Mouse (Mus musculus) lung, embryonic 16.5 days (tissue): ENCODE measurements around the gene Isg20l2. TPM values are rescaled to one million over a fixed set of nuclear protein-coding genes. Genes with fewer than 3 reads are reported as not detected.
"Not testable (repeated sequence)": the region's sequence is repeated elsewhere in the genome, so short reads cannot be mapped to it uniquely, and the experiment has no call there.

Experiments used
- ATAC-seq: fragments of 200-750 bp; cut with Nextera tagmentation; 2 replicates; pipeline ENCODE4 v1.8.0; 2017; ENCODE audit warnings: low read depth, mild to moderate bottlenecking, moderate library complexity
- H3K27ac ChIP-seq: fragments of 300-500 bp; sonication (generic); 2 replicates; pipeline ENCODE4 v1.5.1; 2014; ENCODE audit warnings: mild to moderate bottlenecking, control low read depth, low read length
- H3K27me3 ChIP-seq: fragments of 300-500 bp; sonication (generic); 2 replicates; pipeline ENCODE4 v1.6.1; 2014; ENCODE audit warnings: low read depth, low read length, mixed read lengths; ENCODE audit not compliant: control insufficient read depth, insufficient read depth
- H3K36me3 ChIP-seq: fragments of 300-500 bp; sonication (generic); 2 replicates; pipeline ENCODE4 v1.6.1; 2014; ENCODE audit warnings: low read length; ENCODE audit not compliant: control insufficient read depth, insufficient read depth
- H3K4me1 ChIP-seq: fragments of 300-500 bp; sonication (generic); replicated peaks from 2 replicates; pipeline ENCODE4 v1.6.1; 2014; ENCODE audit warnings: low read length, mixed read lengths; ENCODE audit not compliant: control insufficient read depth, insufficient read depth
- H3K4me2 ChIP-seq: fragments of 300-500 bp; sonication (generic); 2 replicates; pipeline ENCODE4 v1.6.1; 2014; ENCODE audit warnings: low read depth, low read length, control low read depth
- H3K4me3 ChIP-seq: fragments of 300-500 bp; sonication (generic); 2 replicates; pipeline ENCODE4 v1.5.1; 2014; ENCODE audit warnings: mild to moderate bottlenecking, low read length, control low read depth
- H3K9ac ChIP-seq: fragments of 300-500 bp; sonication (generic); 2 replicates; pipeline ENCODE4 v1.6.1; 2014; ENCODE audit warnings: low read length, control low read depth
- H3K9me3 ChIP-seq: fragments of 300-500 bp; sonication (generic); 2 replicates; pipeline ENCODE4 v1.6.1; 2016; ENCODE audit warnings: low read length; ENCODE audit not compliant: control insufficient read depth
- WGBS: fragments of 180-500 bp; shearing (Covaris S2); extraction: QIAGEN DNeasy Blood & Tissue Kit; methylation state at CpG from one replicate; pipeline ENCODE4 v1.1.7; 2014; 5-methylcytosine and 5-hydroxymethylcytosine counted together
- polyA plus RNA-seq: library from polyadenylated mRNA; unstranded; fragments of >200 nt; fragmentation: Nextera tagmentation; extraction: Ambion mirVana; gene quantifications from 2 replicates; pipeline ENCODE4 v1.2.1, GENCODE M21; 2015

The Isg20l2 gene
- polyA plus RNA-seq, 1 experiment from 2014 or later, result 54.8 TPM

GRCm38 (mm10) chr3:87893367-87893905 lies 36.7 kb upstream of the Isg20l2 start:
- WGBS, result 69% methylated on average over 3 of the region's 3 CpGs
- ATAC-seq, result no peak

GRCm38 (mm10) chr3:87899266-87899665 lies 30.8 kb upstream of the Isg20l2 start:
- H3K36me3 ChIP-seq, result no peaks in the 10 kb centered on the region

More at GRCm38 (mm10) chr3:87893367-87893905, 36.7 kb upstream of the Isg20l2 start:
- Histone ChIP-seq H3K27ac (no peak overlapping the region), H3K36me3 (no peaks in the 10 kb centered on the region), H3K4me2 (no peak overlapping the region), H3K9ac (no peak overlapping the region), H3K4me3 (no peak overlapping the region), H3K9me3 (0 out of 2 replicates have a peak, but pooled peaks cover 4% of the 10 kb centered on the region), H3K4me1 (no peaks in the 10 kb centered on the region), H3K27me3 (no peaks in the 10 kb centered on the region)

GRCm38 (mm10) chr3:87899776-87900175 lies 30.3 kb upstream of the Isg20l2 start:
- WGBS, result 63% methylated on average over 3 of the region's 3 CpGs
- no peaks in the 10 kb centered on the region for H3K36me3 ChIP-seq
- H3K27ac ChIP-seq, result no peak overlapping the region
- no peak overlapping the region for H3K4me3 ChIP-seq
- ATAC-seq, result no peak
- H3K9me3 ChIP-seq, result no peaks in the 10 kb centered on the region
- H3K4me2 ChIP-seq, result no peak overlapping the region
- H3K4me1 ChIP-seq, result no peaks in the 10 kb centered on the region
- no peak overlapping the region for H3K9ac ChIP-seq
- H3K27me3 ChIP-seq, result no peaks in the 10 kb centered on the region

More at GRCm38 (mm10) chr3:87899266-87899665, 30.8 kb upstream of the Isg20l2 start:
- Histone ChIP-seq H3K4me2 (no peak overlapping the region), H3K4me3 (no peak overlapping the region), H3K27me3 (no peaks in the 10 kb centered on the region), H3K4me1 (no peaks in the 10 kb centered on the region), H3K9ac (no peak overlapping the region), H3K9me3 (no peaks in the 10 kb centered on the region), H3K27ac (no peak overlapping the region)
- WGBS, result 63% methylated on average over 3 of the region's 3 CpGs
- no peak for ATAC-seq

- Histone ChIP-seq H3K9me3 (no peaks in the 10 kb centered on the region), H3K9ac (no peak overlapping the region), H3K36me3 (no peaks in the 10 kb centered on the region), H3K27me3 (no peaks in the 10 kb centered on the region), H3K4me2 (no peak overlapping the region), H3K4me3 (no peak overlapping the region), H3K4me1 (no peaks in the 10 kb centered on the region), H3K27ac (no peak overlapping the region)
- 0% methylated on average over 1 of the region's 1 CpGs for WGBS
- no peak for ATAC-seq
Measured at GRCm38 (mm10) chr3:87901036-87901624, 29.0 kb upstream of the Isg20l2 start.

GRCm38 (mm10) chr3:87901959-87902358 lies 28.2 kb upstream of the Isg20l2 start:
- not testable (repeated sequence) for H3K27me3 ChIP-seq, H3K4me3 ChIP-seq, H3K9ac ChIP-seq, H3K27ac ChIP-seq, H3K36me3 ChIP-seq, H3K4me1 ChIP-seq, H3K4me2 ChIP-seq, ATAC-seq, H3K9me3 ChIP-seq
- WGBS, result 79% methylated on average over 5 of the region's 6 CpGs

- no peak overlapping the region for H3K4me3 ChIP-seq
- no peak overlapping the region for H3K4me2 ChIP-seq
- H3K27me3 ChIP-seq, result no peaks in the 10 kb centered on the region
- H3K27ac ChIP-seq, result no peak overlapping the region
- peaks cover 10% of the 10 kb centered on the region for H3K4me1 ChIP-seq
- H3K9ac ChIP-seq, result no peak overlapping the region
- WGBS, result 54% methylated on average over 5 of the region's 5 CpGs
- H3K36me3 ChIP-seq, result no peaks in the 10 kb centered on the region
- H3K9me3 ChIP-seq, result no peaks in the 10 kb centered on the region
- ATAC-seq, result no peak
Measured at GRCm38 (mm10) chr3:87903821-87904220, 26.3 kb upstream of the Isg20l2 start.

- Histone ChIP-seq H3K36me3 (no peaks in the 10 kb centered on the region), H3K27me3 (no peaks in the 10 kb centered on the region), H3K4me1 (peaks cover 31% of the 10 kb centered on the region), H3K4me3 (peak within 1 kb of the TSS; percentile 98), H3K9ac (peak within 1 kb of the TSS; percentile 99), H3K4me2 (peak within 1 kb of the TSS; percentile 86), H3K27ac (peak within 1 kb of the TSS; percentile 98), H3K9me3 (no peaks in the 10 kb centered on the region)
- peak; percentile 95 for ATAC-seq
- WGBS, result under 1% methylated on average over 55 of the region's 57 CpGs
Measured at GRCm38 (mm10) chr3:87905880-87906485, 24.1 kb upstream of the Isg20l2 start, which contains the start of gene Hdgf. Gene Hdgf, plus strand, starts transcription at chr3:87906321.

GRCm38 (mm10) chr3:87906601-87906980 lies 23.5 kb upstream of the Isg20l2 start:
- Histone ChIP-seq H3K4me2 (peak overlapping the region; percentile 86), H3K36me3 (no peaks in the 10 kb centered on the region)
- under 1% methylated on average over 40 of the region's 47 CpGs for WGBS

GRCm38 (mm10) chr3:87906981-87907857 lies 22.9 kb upstream of the Isg20l2 start:
- H3K9ac ChIP-seq, result peak overlapping the region; percentile 99
- H3K4me2 ChIP-seq, result peak overlapping the region; percentile 86
- no peaks in the 10 kb centered on the region for H3K36me3 ChIP-seq
- WGBS, result under 1% methylated on average over 26 of the region's 27 CpGs
- no peaks in the 10 kb centered on the region for H3K9me3 ChIP-seq
- H3K27ac ChIP-seq, result peak overlapping the region; percentile 98
- peak overlapping the region; percentile 98 for H3K4me3 ChIP-seq
- H3K4me1 ChIP-seq, result peaks cover 35% of the 10 kb centered on the region
- peak; percentile 13; the same call in 1 of the 2 replicates for ATAC-seq
- no peaks in the 10 kb centered on the region for H3K27me3 ChIP-seq

More at GRCm38 (mm10) chr3:87906601-87906980, 23.5 kb upstream of the Isg20l2 start:
- Histone ChIP-seq H3K9me3 (no peaks in the 10 kb centered on the region), H3K9ac (peak overlapping the region; percentile 99), H3K4me1 (peaks cover 35% of the 10 kb centered on the region), H3K27me3 (no peaks in the 10 kb centered on the region), H3K4me3 (peak overlapping the region; percentile 98), H3K27ac (peak overlapping the region; percentile 98)
- ATAC-seq, result peak; percentile 6; the same call in 1 of the 2 replicates
